Comparison of ENCODE assay signal across 7 mouse cellular contexts in genomic region chr9:121298411-121299091, GRCm38 (mm10). TPM values are rescaled to one million over a fixed set of nuclear protein-coding genes. Genes with fewer than 3 reads are reported as not detected.
DNase-seq lines count a peak whose midpoint lies in the region; ATAC-seq and TF ChIP-seq lines count a peak whose summit lies in the region.

No protein-coding gene starts in this region.

- ATAC-seq in kidney, embryonic 16.5 days (ENCODE audit: low FRiP score, low TSS enrichment) = 0 out of 2 replicates have a peak, but pooled peaks have one; percentile 7

- peak overlapping the region; percentile 99 for H3K4me2 ChIP-seq in kidney, embryonic 16.5 days (replicated peaks; ENCODE audit: low read depth, low read length)

- intact Hi-C loops in left cerebral cortex, postnatal 36 days (cut with DNase I) = loop anchor here (5.0 kb wide), 1 partner anchor 74 kb away; no protein-coding TSS in a partner anchor

- no peak for TF ChIP-seq CTCF in E14TG2a.4 (conservative IDR thresholded peaks at IDR 0.05; ENCODE audit: low read length)
- no peak for TF ChIP-seq CTCF in bone marrow, adult 2 months (IDR thresholded peaks at IDR 0.05; ENCODE audit: control insufficient read depth, insufficient read depth, low read length)

- H3K9me3 ChIP-seq in E14TG2a.4 (ENCODE audit: low read length) = no peaks in the 10 kb centered on the region
- no peaks in the 10 kb centered on the region for H3K9me3 ChIP-seq in heart, embryonic 10.5 days
- H3K9me3 ChIP-seq in kidney, embryonic 16.5 days (ENCODE audit: low read length) = no peaks in the 10 kb centered on the region

- TF ChIP-seq POLR2A in bone marrow, adult 2 months (IDR thresholded peaks at IDR 0.05; ENCODE audit: borderline replicate concordance, control insufficient read depth, low read depth, low read length) = no peak

- DNase-seq in heart, embryonic 10.5 days (ENCODE audit: low spot score) = no peak
- DNase-seq in lung, postnatal 4 days = peak; percentile 71 to 78
- DNase-seq in spleen, postnatal 36 days (ENCODE audit: low spot score in 2 of 2) = peak; percentile 71 to 74
- DNase-seq in left cerebral cortex, postnatal 36 days (ENCODE audit: low spot score in 2 of 2) = no peak

- H3K27ac ChIP-seq in bone marrow, adult 2 months (ENCODE audit: control insufficient read depth, insufficient read depth, low read depth, low read length, poor library complexity) = peak overlapping the region; percentile 76
- H3K27ac ChIP-seq in heart, embryonic 10.5 days = peak overlapping the region; percentile 97
- H3K27ac ChIP-seq in kidney, embryonic 16.5 days (ENCODE audit: low read length) = peak overlapping the region; percentile 46; the same call in 1 of the 2 replicates

- H3K4me1 ChIP-seq in E14TG2a.4 (replicated peaks; ENCODE audit: low read depth, low read length) = peaks cover 69% of the 10 kb centered on the region
- peaks cover 7% of the 10 kb centered on the region; the same call in 1 of the 2 replicates for H3K4me1 ChIP-seq in bone marrow, adult 2 months (ENCODE audit: control insufficient read depth, insufficient read depth, low read length)
- peaks cover 50% of the 10 kb centered on the region for H3K4me1 ChIP-seq in heart, embryonic 10.5 days
- H3K4me1 ChIP-seq in kidney, embryonic 16.5 days (ENCODE audit: insufficient read depth, low read length) = peaks cover 35% of the 10 kb centered on the region

- 0% methylated on average over 15 of the region's 15 CpGs for WGBS in bone marrow, adult 2 months
- 48% methylated on average over 15 of the region's 15 CpGs for WGBS in heart, embryonic 10.5 days
- 30% methylated on average over 15 of the region's 15 CpGs for WGBS in kidney, embryonic 16.5 days

- H3K27me3 ChIP-seq in E14TG2a.4 (ENCODE audit: insufficient read depth, low read length) = peaks cover 48% of the 10 kb centered on the region
- H3K27me3 ChIP-seq in heart, embryonic 10.5 days (ENCODE audit: insufficient read depth, poor library complexity, severe bottlenecking) = peaks cover 32% of the 10 kb centered on the region
- H3K27me3 ChIP-seq in kidney, embryonic 16.5 days (ENCODE audit: insufficient read depth, low read length) = 0 out of 2 replicates have a peak, but pooled peaks cover 4% of the 10 kb centered on the region

- peak overlapping the region; percentile 90 for H3K4me3 ChIP-seq in E14TG2a.4 (replicated peaks; ENCODE audit: low read length)
- peak overlapping the region; percentile 54 for H3K4me3 ChIP-seq in bone marrow, adult 2 months (replicated peaks; ENCODE audit: control insufficient read depth, low read depth, low read length)
- peak overlapping the region; percentile 98 for H3K4me3 ChIP-seq in heart, embryonic 10.5 days
- peak overlapping the region; percentile 91 for H3K4me3 ChIP-seq in kidney, embryonic 16.5 days (ENCODE audit: low read length)

- peaks cover 17% of the 10 kb centered on the region; the same call in 1 of the 2 replicates for H3K36me3 ChIP-seq in E14TG2a.4 (ENCODE audit: insufficient read depth, low read length)
- no peaks in the 10 kb centered on the region for H3K36me3 ChIP-seq in heart, embryonic 10.5 days
- no peaks in the 10 kb centered on the region for H3K36me3 ChIP-seq in kidney, embryonic 16.5 days (ENCODE audit: insufficient read depth, low read length)

- peak overlapping the region; percentile 92 for H3K9ac ChIP-seq in kidney, embryonic 16.5 days (replicated peaks; ENCODE audit: low read length)

RNA-seq across cellular contexts. Expression of gene Trak1, which starts 1.2 kb away (rescaled TPM):
- polyA plus RNA-seq in bone marrow, adult 2 months (2011; ENCODE audit: insufficient read depth, insufficient read length, low replicate concordance, missing spikeins) = 14.1 and 29.4 TPM in 2 replicates
- polyA plus RNA-seq in heart, embryonic 10.5 days (2016; fragmentation: Nextera tagmentation; extraction: Ambion mirVana) = 18.2 and 24.1 TPM in 2 replicates
- polyA plus RNA-seq in kidney, embryonic 16.5 days (2015; fragmentation: Nextera tagmentation; extraction: Ambion mirVana) = 16.2 and 17.7 TPM in 2 replicates
- total RNA-seq in left cerebral cortex, postnatal 36 days (2021) = 100 to 1,000 TPM; 229 to 269 TPM

RNA-seq across cellular contexts. Expression of gene Ulk4, which starts 21.6 kb away (rescaled TPM):
- polyA plus RNA-seq in bone marrow, adult 2 months (2011; ENCODE audit: insufficient read depth, insufficient read length, low replicate concordance, missing spikeins) = not detected in 2 replicates
- polyA plus RNA-seq in heart, embryonic 10.5 days (2016; fragmentation: Nextera tagmentation; extraction: Ambion mirVana) = 89.4 and 98.5 TPM in 2 replicates
- polyA plus RNA-seq in kidney, embryonic 16.5 days (2015; fragmentation: Nextera tagmentation; extraction: Ambion mirVana) = 144 and 148 TPM in 2 replicates
- total RNA-seq in left cerebral cortex, postnatal 36 days (2021) = 10 to 100 TPM in 1 of 2 experiments, 1 to 10 TPM in 1; 6.3 to 11.4 TPM

Comparison
In these comparisons a context has a peak if more than half of its experiments do, and no peak if none do; other contexts are left out.
1. H3K27ac ChIP-seq: peak in every context shown above with its lines; median percentile 97 in heart, embryonic 10.5 days; 76 in bone marrow, adult 2 months; 46 in kidney, embryonic 16.5 days.
2. DNase-seq: peak in lung, postnatal 4 days (2 of 2) and spleen, postnatal 36 days (2 of 2); none in heart, embryonic 10.5 days (single experiment) and left cerebral cortex, postnatal 36 days (0 of 2).
3. RNA of gene Ulk4, which starts 21.6 kb away (polyA plus RNA-seq): 144 to 148 TPM in kidney, embryonic 16.5 days and 89.4 to 98.5 TPM in heart, embryonic 10.5 days; not detected in bone marrow, adult 2 months; every median in the first group is over 10 times any median in the second.
4. Peak in every context shown above with its lines, with median percentiles within 50 percentile points of each other: H3K4me3 ChIP-seq.